Mouse (Mus musculus): Measurements from ENCODE around the gene Rnf207.

Gene Rnf207

GRCm38 (mm10) chr4:152294188-152294929 is 24.4 kb downstream of the Rnf207 start:
- DNase-seq (ENCODE audit: low spot score): no peak

GRCm38 (mm10) chr4:152292102-152292765 is 26.6 kb downstream of the Rnf207 start:
- no peak for DNase-seq (ENCODE audit: low spot score)

- DNase-seq (ENCODE audit: low spot score): no peak
Measured at GRCm38 (mm10) chr4:152291562-152291961, 27.2 kb downstream of the Rnf207 start, which contains the start of gene Hes3. TSS of gene Hes3 (minus strand) at chr4:152291662.

- no peak for DNase-seq (ENCODE audit: low spot score)
Measured at GRCm38 (mm10) chr4:152290991-152291390, 27.8 kb downstream of the Rnf207 start.

- no peak for DNase-seq (ENCODE audit: low spot score)
Measured at GRCm38 (mm10) chr4:152290385-152290784, 28.4 kb downstream of the Rnf207 start.

GRCm38 (mm10) chr4:152288398-152288945 is 30.3 kb downstream of the Rnf207 start:
- no peak for DNase-seq (ENCODE audit: low spot score)

- DNase-seq (ENCODE audit: low spot score): no peak
Measured at GRCm38 (mm10) chr4:152287317-152288120, 31.3 kb downstream of the Rnf207 start.

GRCm38 (mm10) chr4:152286887-152287286 is 31.9 kb downstream of the Rnf207 start:
- DNase-seq (ENCODE audit: low spot score): peak; percentile 61

- no peak for DNase-seq (ENCODE audit: low spot score)
Measured at GRCm38 (mm10) chr4:152286183-152286582, 32.6 kb downstream of the Rnf207 start.

- no peak for DNase-seq (ENCODE audit: low spot score)
Measured at GRCm38 (mm10) chr4:152285505-152285904, 33.3 kb downstream of the Rnf207 start.

- peak; percentile 77 for DNase-seq (ENCODE audit: low spot score)
Measured at GRCm38 (mm10) chr4:152283186-152283950, 35.4 kb downstream of the Rnf207 start.

- DNase-seq (ENCODE audit: low spot score): no peak
Measured at GRCm38 (mm10) chr4:152282721-152283120, 36.1 kb downstream of the Rnf207 start.

GRCm38 (mm10) chr4:152281601-152282000 is 37.2 kb downstream of the Rnf207 start:
- no peak for DNase-seq (ENCODE audit: low spot score)

- no peak for DNase-seq (ENCODE audit: low spot score)
Measured at GRCm38 (mm10) chr4:152278986-152279385, 39.8 kb downstream of the Rnf207 start.

GRCm38 (mm10) chr4:152277916-152278315 is 40.9 kb downstream of the Rnf207 start:
- DNase-seq (ENCODE audit: low spot score): no peak

- DNase-seq (ENCODE audit: low spot score): no peak
Measured at GRCm38 (mm10) chr4:152276389-152277347, 42.1 kb downstream of the Rnf207 start.

GRCm38 (mm10) chr4:152274681-152275131 is 44.1 kb downstream of the Rnf207 start:
- DNase-seq (ENCODE audit: low spot score): no peak

- DNase-seq (ENCODE audit: low spot score): no peak
Measured at GRCm38 (mm10) chr4:152273621-152274236, 45.1 kb downstream of the Rnf207 start, which contains the start of gene Gpr153. TSS of gene Gpr153 (plus strand) at chr4:152274232.

- DNase-seq (ENCODE audit: low spot score): no peak
Measured at GRCm38 (mm10) chr4:152273191-152273590, 45.6 kb downstream of the Rnf207 start.

Data from testis, postnatal 14 days (tissue).